Mouse (Mus musculus): ENCODE results near the gene Col1a2.

- no peak for TF ChIP-seq GATA1 (IDR thresholded peaks at IDR 0.05; ENCODE audit: borderline replicate concordance, low read length)
- no peak for TF ChIP-seq FLI1 (IDR thresholded peaks at IDR 0.05; ENCODE audit: low read length)
Observed at GRCm38 (mm10) chr6:4532898-4533297, 28.3 kb downstream of the Col1a2 start.

Data from megakaryocyte, embryonic 14.5 days (primary cell).